In the genomic region with DNA sequence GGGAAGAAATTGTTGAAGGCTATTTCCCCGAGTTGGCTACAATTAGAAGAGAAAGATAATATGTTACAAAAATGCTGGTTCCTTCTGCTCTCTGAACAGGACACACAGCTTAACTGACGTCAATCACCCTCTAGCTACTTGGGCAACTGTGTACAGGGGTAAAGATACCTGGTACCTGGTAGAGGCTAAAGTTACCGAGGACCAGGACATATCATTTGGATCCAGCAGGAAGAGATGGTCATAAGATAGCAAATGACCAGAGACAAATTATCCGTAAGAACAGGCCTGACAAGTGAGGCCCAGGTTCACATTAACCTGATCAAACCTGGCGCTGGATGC, we compare ENCODE assay signal across 8 mouse cellular contexts. TPM values are rescaled to one million over a fixed set of nuclear protein-coding genes. Genes with fewer than 3 reads are reported as not detected.
DNase-seq lines count a peak whose midpoint lies in the region; ATAC-seq and TF ChIP-seq lines count a peak whose summit lies in the region.

No protein-coding gene starts in this region.

- peak; percentile 7; the same call in 1 of the 2 replicates for ATAC-seq in heart, embryonic 14.5 days (ENCODE audit: insufficient number of reproducible peaks, insufficient read depth, low FRiP score, low read depth)
- 0 out of 2 replicates have a peak, but pooled peaks have one; percentile 2 for ATAC-seq in G1E (ENCODE audit: extremely low read depth, insufficient number of reproducible peaks, low FRiP score, poor library complexity, severe bottlenecking)
- no peak for ATAC-seq in forebrain, embryonic 16.5 days
- ATAC-seq in liver, embryonic 16.5 days (ENCODE audit: low read depth), result no peak

- no peak for TF ChIP-seq CTCF in G1E (IDR thresholded peaks at IDR 0.05; ENCODE audit: low read depth, low read length)

- H3K4me1 ChIP-seq in heart, embryonic 14.5 days (ENCODE audit: control insufficient read depth in 2 of 2, insufficient read depth in 2 of 2, low read length in 2 of 2), result peaks cover 0 to 6% of the 10 kb centered on the region in 2 experiments; a peak in 1 of 4 replicates
- peaks cover 14% of the 10 kb centered on the region; the same call in 1 of the 2 replicates for H3K4me1 ChIP-seq in G1E (ENCODE audit: insufficient read depth, low read depth, low read length)
- H3K4me1 ChIP-seq in forebrain, embryonic 16.5 days (replicated peaks; ENCODE audit: control insufficient read depth, insufficient read depth, low read length), result peaks cover 8% of the 10 kb centered on the region
- H3K4me1 ChIP-seq in liver, embryonic 16.5 days (ENCODE audit: control insufficient read depth, low read depth, low read length), result no peaks in the 10 kb centered on the region; the same call in 1 of the 2 replicates

- peak overlapping the region; percentile 83 for H3K4me2 ChIP-seq in heart, embryonic 14.5 days (ENCODE audit: low read length)
- peak overlapping the region; percentile 51 for H3K4me2 ChIP-seq in forebrain, embryonic 16.5 days (ENCODE audit: low read length)
- peak overlapping the region; percentile 81 for H3K4me2 ChIP-seq in liver, embryonic 16.5 days (ENCODE audit: low read depth, low read length)

- DNase-seq in heart, adult 11 months, result no peak
- DNase-seq in G1E (ENCODE audit: low spot score) (no peak), MN1 (ENCODE audit: low spot score) (no peak)
- DNase-seq in c-Kit-positive CD71-positive TER-119-positive erythroid progenitor cells, embryonic 14.5 days (ENCODE audit: low spot score), result no peak
- DNase-seq in right cerebral cortex, postnatal 14 days, result no peak

- no peak overlapping the region for H3K27ac ChIP-seq in heart, embryonic 14.5 days (replicated peaks in 1 of 2; ENCODE audit: control insufficient read depth in 1 of 2, insufficient read depth in 1 of 2, low read depth in 2 of 2, low read length in 2 of 2)
- no peak overlapping the region for H3K27ac ChIP-seq in forebrain, embryonic 16.5 days (ENCODE audit: low read length)
- no peak overlapping the region for H3K27ac ChIP-seq in liver, embryonic 16.5 days (ENCODE audit: low read length)

- H3K4me3 ChIP-seq in heart, embryonic 14.5 days (ENCODE audit: control insufficient read depth in 1 of 2, insufficient read depth in 1 of 2, low read depth in 1 of 2, low read length in 2 of 2), result peak overlapping the region; percentile 87 to 93
- H3K4me3 ChIP-seq in G1E (ENCODE audit: low read depth, low read length), result peak overlapping the region; percentile 95
- peak overlapping the region; percentile 84 for H3K4me3 ChIP-seq in forebrain, embryonic 16.5 days (replicated peaks; ENCODE audit: low read length)
- peak overlapping the region; percentile 93 for H3K4me3 ChIP-seq in liver, embryonic 16.5 days (ENCODE audit: low read depth, low read length)

- no peak overlapping the region for H3K9ac ChIP-seq in heart, embryonic 14.5 days (ENCODE audit: low read length)
- H3K9ac ChIP-seq in forebrain, embryonic 16.5 days (replicated peaks; ENCODE audit: low read depth, low read length), result no peak overlapping the region
- H3K9ac ChIP-seq in liver, embryonic 16.5 days (ENCODE audit: low read depth, low read length), result no peak overlapping the region

- H3K27me3 ChIP-seq in heart, embryonic 14.5 days (ENCODE audit: control insufficient read depth, insufficient read depth, low read length), result peaks cover 5% of the 10 kb centered on the region
- no peaks in the 10 kb centered on the region for H3K27me3 ChIP-seq in G1E (ENCODE audit: insufficient read depth, low read length)
- H3K27me3 ChIP-seq in forebrain, embryonic 16.5 days (replicated peaks; ENCODE audit: control insufficient read depth, insufficient read depth, low read length), result peaks cover 17% of the 10 kb centered on the region
- H3K27me3 ChIP-seq in liver, embryonic 16.5 days (ENCODE audit: control insufficient read depth, insufficient read depth, low read depth, low read length), result peaks cover 4% of the 10 kb centered on the region; the same call in 1 of the 2 replicates

- H3K36me3 ChIP-seq in heart, embryonic 14.5 days (ENCODE audit: control insufficient read depth, insufficient read depth, low read length), result peaks cover 12% of the 10 kb centered on the region
- peaks cover 18% of the 10 kb centered on the region for H3K36me3 ChIP-seq in G1E (replicated peaks)
- H3K36me3 ChIP-seq in forebrain, embryonic 16.5 days (ENCODE audit: control insufficient read depth, insufficient read depth), result peaks cover 3% of the 10 kb centered on the region; the same call in 1 of the 2 replicates
- no peaks in the 10 kb centered on the region for H3K36me3 ChIP-seq in liver, embryonic 16.5 days (ENCODE audit: control insufficient read depth, insufficient read depth)

- WGBS in heart, embryonic 14.5 days, result 52% methylated on average over 5 of the region's 5 CpGs
- WGBS in forebrain, embryonic 16.5 days, result 54% methylated on average over 5 of the region's 5 CpGs
- 46% methylated on average over 5 of the region's 5 CpGs for WGBS in liver, embryonic 16.5 days (ENCODE audit: insufficient replicate concordance)

- no peaks in the 10 kb centered on the region for H3K9me3 ChIP-seq in heart, embryonic 14.5 days (ENCODE audit: control insufficient read depth, low read length)
- H3K9me3 ChIP-seq in G1E (replicated peaks), result no peaks in the 10 kb centered on the region
- no peaks in the 10 kb centered on the region for H3K9me3 ChIP-seq in forebrain, embryonic 16.5 days (ENCODE audit: control insufficient read depth, low read length)
- H3K9me3 ChIP-seq in liver, embryonic 16.5 days (replicated peaks; ENCODE audit: control insufficient read depth, low read length), result no peaks in the 10 kb centered on the region

RNA-seq across cellular contexts. Expression of gene Hacd2, which starts 0.4 kb away (rescaled TPM):
- polyA plus RNA-seq in heart, embryonic 14.5 days (2014; fragmentation: Nextera tagmentation; extraction: Ambion mirVana), result 32.9 and 36.0 TPM in 2 replicates
- total RNA-seq in G1E (2014; fragmentation: Nextera tagmentation) (134 and 178 TPM in 2 replicates), G1E (2017) (4.2 and 4.7 TPM in 2 replicates)
- 54.5 and 73.8 TPM in 2 replicates for polyA plus RNA-seq in G1E (2012)
- 39.1 and 39.8 TPM in 2 replicates for polyA plus RNA-seq in forebrain, embryonic 16.5 days (2015; fragmentation: Nextera tagmentation; extraction: Ambion mirVana)
- polyA plus RNA-seq in liver, embryonic 16.5 days (2015; fragmentation: Nextera tagmentation; extraction: Ambion mirVana), result 103 and 109 TPM in 2 replicates

Comparison
In these comparisons a context has a peak if more than half of its experiments do, and no peak if none do; other contexts are left out.
1. ATAC-seq: peak in heart, embryonic 14.5 days (single experiment) and G1E (single experiment); none in forebrain, embryonic 16.5 days (single experiment) and liver, embryonic 16.5 days (single experiment).
2. Peak in every context shown above with its lines, with median percentiles within 50 percentile points of each other: H3K4me2 ChIP-seq and H3K4me3 ChIP-seq.